In genomic region chr8:13623911-13624421, GRCm38 (mm10) we compare ENCODE assay signal across 8 mouse cellular contexts. TPM values are rescaled to one million over a fixed set of nuclear protein-coding genes. Genes with fewer than 3 reads are reported as not detected.
A peak's percentile ranks its signal among the peaks of the same experiment; 100 is the strongest.
DNase-seq lines count a peak whose midpoint lies in the region; ATAC-seq and TF ChIP-seq lines count a peak whose summit lies in the region.

No protein-coding gene starts in this region.

- H3K27ac ChIP-seq in brown adipose tissue, adult 24 weeks (replicated peaks; ENCODE audit: low read depth, low read length), result peak overlapping the region; percentile 54
- peak overlapping the region; percentile 77 for H3K27ac ChIP-seq in heart, adult 2 months
- H3K27ac ChIP-seq in intestine, embryonic 16.5 days (ENCODE audit: low read length), result peak overlapping the region; percentile 76
- H3K27ac ChIP-seq in stomach, embryonic 15.5 days, result peak overlapping the region; percentile 70

- no peak overlapping the region for H3K4me2 ChIP-seq in intestine, embryonic 16.5 days (ENCODE audit: low read depth, low read length)
- no peak overlapping the region for H3K4me2 ChIP-seq in stomach, embryonic 15.5 days

- peak; percentile 64; the same call in 1 of the 2 replicates for TF ChIP-seq EP300 in heart, adult 2 months (IDR thresholded peaks at IDR 0.05; ENCODE audit: insufficient read depth, low read depth, low read length)

- no peaks in the 10 kb centered on the region for H3K79me2 ChIP-seq in heart, adult 2 months (replicated peaks; ENCODE audit: control insufficient read depth, insufficient read depth, low read length)

- no peak overlapping the region for H3K4me3 ChIP-seq in brown adipose tissue, adult 24 weeks (ENCODE audit: insufficient read depth, low read depth, low read length)
- no peak overlapping the region for H3K4me3 ChIP-seq in heart, adult 2 months
- H3K4me3 ChIP-seq in intestine, embryonic 16.5 days (ENCODE audit: low read length), result no peak overlapping the region
- H3K4me3 ChIP-seq in stomach, embryonic 15.5 days (replicated peaks), result no peak overlapping the region

- H3K4me1 ChIP-seq in brown adipose tissue, adult 24 weeks (ENCODE audit: control insufficient read depth, insufficient read depth, insufficient read length, low read length), result peaks cover 35% of the 10 kb centered on the region
- H3K4me1 ChIP-seq in heart, adult 2 months (ENCODE audit: control insufficient read depth, insufficient read depth, low read length), result peaks cover 33% of the 10 kb centered on the region
- H3K4me1 ChIP-seq in intestine, embryonic 16.5 days (ENCODE audit: control insufficient read depth, insufficient read depth, low read length), result peaks cover 25% of the 10 kb centered on the region
- peaks cover 29% of the 10 kb centered on the region for H3K4me1 ChIP-seq in stomach, embryonic 15.5 days

- ATAC-seq in intestine, embryonic 16.5 days, result peak; percentile 48
- ATAC-seq in megakaryocyte-erythroid progenitor cell, adult 5-6 weeks (replicated peaks; ENCODE audit: low FRiP score, low TSS enrichment, poor library complexity, severe bottlenecking), result peak; percentile 65
- no peak for ATAC-seq in stomach, embryonic 15.5 days (ENCODE audit: insufficient read depth, low FRiP score, low read depth)

- no peaks in the 10 kb centered on the region for H3K9me3 ChIP-seq in intestine, embryonic 16.5 days (ENCODE audit: control insufficient read depth, low read length)
- H3K9me3 ChIP-seq in stomach, embryonic 15.5 days, result no peaks in the 10 kb centered on the region

- no peak overlapping the region for H3K9ac ChIP-seq in heart, adult 2 months (ENCODE audit: low read depth, low read length)
- H3K9ac ChIP-seq in intestine, embryonic 16.5 days (ENCODE audit: low read depth, low read length), result peak overlapping the region; percentile 51; the same call in 1 of the 2 replicates
- no peak overlapping the region for H3K9ac ChIP-seq in stomach, embryonic 15.5 days

- TF ChIP-seq CTCF in heart, adult 2 months (IDR thresholded peaks at IDR 0.05), result no peak

- no peaks in the 10 kb centered on the region for H3K27me3 ChIP-seq in heart, adult 2 months (ENCODE audit: control insufficient read depth, insufficient read depth, low read length)
- H3K27me3 ChIP-seq in intestine, embryonic 16.5 days (replicated peaks; ENCODE audit: control insufficient read depth, insufficient read depth, low read length), result no peaks in the 10 kb centered on the region
- no peaks in the 10 kb centered on the region for H3K27me3 ChIP-seq in stomach, embryonic 15.5 days (replicated peaks)

- peak; percentile 34 for DNase-seq in kidney, adult 18-20 months
- no peak for DNase-seq in kidney, adult 8-10 months
- DNase-seq in heart, adult 2 months, result peak; percentile 79 to 89
- no peak for DNase-seq in left cerebral cortex, postnatal 14 days (ENCODE audit: low spot score in 2 of 2)

- WGBS in heart, adult 2 months, result 35% methylated on average over 10 of the region's 10 CpGs
- 49% methylated on average over 10 of the region's 10 CpGs for WGBS in intestine, embryonic 16.5 days
- 51% methylated on average over 10 of the region's 10 CpGs for WGBS in stomach, embryonic 15.5 days

- no peaks in the 10 kb centered on the region for H3K36me3 ChIP-seq in heart, adult 2 months (ENCODE audit: control insufficient read depth, insufficient read depth, low read length)
- H3K36me3 ChIP-seq in intestine, embryonic 16.5 days (ENCODE audit: control insufficient read depth, insufficient read depth, low read length), result peaks cover 6% of the 10 kb centered on the region; the same call in 1 of the 2 replicates
- no peaks in the 10 kb centered on the region for H3K36me3 ChIP-seq in stomach, embryonic 15.5 days

- TF ChIP-seq POLR2A in heart, adult 2 months (IDR thresholded peaks at IDR 0.05; ENCODE audit: insufficient read depth, low read depth, low read length), result peak; percentile 52; the same call in 1 of the 2 replicates

- intact Hi-C loops in heart, adult 2 months (cut with DNase I), result no loop called here
- intact Hi-C loops in left cerebral cortex, postnatal 14 days (cut with DNase I), result no loop called here

RNA-seq across cellular contexts. Expression of gene Rasa3, which starts 53.4 kb away (rescaled TPM):
- polyA plus RNA-seq in brown adipose tissue, adult 24 weeks (2012; ENCODE audit: insufficient read depth, insufficient read length, missing spikeins), result 9.7 and 13.9 TPM in 2 replicates
- 10 to 100 TPM; 14.6 to 16.9 TPM for total RNA-seq in heart, adult 2 months (2021)
- polyA plus RNA-seq in heart, adult 2 months (2012; rRNA removed), result 16.5 and 16.8 TPM in 2 replicates
- 20.7 and 21.3 TPM in 2 replicates for polyA plus RNA-seq in intestine, embryonic 16.5 days (2015; fragmentation: Nextera tagmentation; extraction: Ambion mirVana)
- 34.4 and 36.2 TPM in 2 replicates for total RNA-seq in megakaryocyte-erythroid progenitor cell, adult 5-6 weeks (2014; fragmentation: Nextera tagmentation)
- total RNA-seq in megakaryocyte-erythroid progenitor cell, adult 5-6 weeks (2017), result 25.9 and 43.0 TPM in 2 replicates
- polyA plus RNA-seq in stomach, embryonic 15.5 days (2015; fragmentation: Nextera tagmentation; extraction: Ambion mirVana), result 26.0 and 27.0 TPM in 2 replicates
- total RNA-seq in left cerebral cortex, postnatal 14 days (2021), result 10 to 100 TPM; 61.2 to 61.6 TPM

Comparison
In these comparisons a context has a peak if more than half of its experiments do, and no peak if none do; other contexts are left out.
1. DNase-seq: peak in kidney, adult 18-20 months (single experiment) and heart, adult 2 months (2 of 2); none in kidney, adult 8-10 months (0 of 2) and left cerebral cortex, postnatal 14 days (0 of 2).
2. Peak in every context shown above with its lines, with median percentiles within 50 percentile points of each other: H3K27ac ChIP-seq.